Mouse (Mus musculus): ENCODE data around the gene Sv2b. TPM values are rescaled to one million over a fixed set of nuclear protein-coding genes. Genes with fewer than 3 reads are reported as not detected.
"Not testable (repeated sequence)": the region's sequence is repeated elsewhere in the genome, so short reads cannot be mapped to it uniquely, and the experiment has no call there.

Sv2b gene
- polyA plus RNA-seq, 1 experiment from 2014 or later: 0.69 TPM

- Histone ChIP-seq H3K36me3 (replicated peaks) (no peaks in the 10 kb centered on the region), H3K9me3 (no peaks in the 10 kb centered on the region)
- 91% methylated on average over 1 of the region's 1 CpGs for WGBS
Measured at GRCm38 (mm10) chr7:75236386-75236785, 72.7 kb downstream of the Sv2b start.

GRCm38 (mm10) chr7:75224206-75224605, 84.9 kb downstream of the Sv2b start:
- H3K27me3 ChIP-seq (replicated peaks; ENCODE audit: low read depth, poor library complexity, severe bottlenecking): no peaks in the 10 kb centered on the region
- no peaks in the 10 kb centered on the region for H3K36me3 ChIP-seq (replicated peaks)
- no peaks in the 10 kb centered on the region for H3K9me3 ChIP-seq
- 89% methylated on average over 4 of the region's 4 CpGs for WGBS
- H3K4me1 ChIP-seq: no peaks in the 10 kb centered on the region
- DNase-seq (ENCODE audit: low spot score): no peak
- no peak overlapping the region for H3K27ac ChIP-seq (replicated peaks)
- H3K4me3 ChIP-seq: no peak overlapping the region

More at GRCm38 (mm10) chr7:75236386-75236785, 72.7 kb downstream of the Sv2b start:
- Histone ChIP-seq H3K27ac (replicated peaks) (no peak overlapping the region), H3K4me1 (no peaks in the 10 kb centered on the region), H3K27me3 (replicated peaks; ENCODE audit: low read depth, poor library complexity, severe bottlenecking) (no peaks in the 10 kb centered on the region), H3K4me3 (no peak overlapping the region)
- DNase-seq (ENCODE audit: low spot score): no peak

- no peak overlapping the region for H3K27ac ChIP-seq (replicated peaks)
- no peaks in the 10 kb centered on the region for H3K9me3 ChIP-seq
- no peaks in the 10 kb centered on the region for H3K4me1 ChIP-seq
- no peak for DNase-seq (ENCODE audit: low spot score)
- no peaks in the 10 kb centered on the region for H3K36me3 ChIP-seq (replicated peaks)
- 74% methylated on average over 7 of the region's 7 CpGs for WGBS
- H3K27me3 ChIP-seq (replicated peaks; ENCODE audit: low read depth, poor library complexity, severe bottlenecking): no peaks in the 10 kb centered on the region
- no peak overlapping the region for H3K4me3 ChIP-seq
Measured at GRCm38 (mm10) chr7:75222704-75223431, 86.2 kb downstream of the Sv2b start.

GRCm38 (mm10) chr7:75220786-75221185, 88.3 kb downstream of the Sv2b start:
- Histone ChIP-seq H3K27me3 (replicated peaks; ENCODE audit: low read depth, poor library complexity, severe bottlenecking) (no peaks in the 10 kb centered on the region), H3K36me3 (replicated peaks) (no peaks in the 10 kb centered on the region), H3K4me3 (no peak overlapping the region), H3K4me1 (no peaks in the 10 kb centered on the region), H3K27ac (replicated peaks) (no peak overlapping the region), H3K9me3 (no peaks in the 10 kb centered on the region)
- no peak for DNase-seq (ENCODE audit: low spot score)
- WGBS: 26% methylated on average over 1 of the region's 1 CpGs

GRCm38 (mm10) chr7:75220296-75220695, 88.8 kb downstream of the Sv2b start:
- no peak for DNase-seq (ENCODE audit: low spot score)
- H3K4me3 ChIP-seq: no peak overlapping the region
- no peak overlapping the region for H3K27ac ChIP-seq (replicated peaks)
- no peaks in the 10 kb centered on the region for H3K36me3 ChIP-seq (replicated peaks)
- no peaks in the 10 kb centered on the region for H3K27me3 ChIP-seq (replicated peaks; ENCODE audit: low read depth, poor library complexity, severe bottlenecking)
- H3K9me3 ChIP-seq: no peaks in the 10 kb centered on the region
- H3K4me1 ChIP-seq: no peaks in the 10 kb centered on the region

- Histone ChIP-seq H3K4me1 (no peaks in the 10 kb centered on the region), H3K4me3 (no peak overlapping the region), H3K9me3 (no peaks in the 10 kb centered on the region), H3K27ac (replicated peaks) (no peak overlapping the region), H3K36me3 (replicated peaks) (no peaks in the 10 kb centered on the region), H3K27me3 (replicated peaks; ENCODE audit: low read depth, poor library complexity, severe bottlenecking) (no peaks in the 10 kb centered on the region)
- no peak for DNase-seq (ENCODE audit: low spot score)
- 87% methylated on average over 7 of the region's 7 CpGs for WGBS
Measured at GRCm38 (mm10) chr7:75216180-75216579, 92.9 kb downstream of the Sv2b start.

- no peak overlapping the region for H3K4me3 ChIP-seq
- no peaks in the 10 kb centered on the region for H3K9me3 ChIP-seq
- peaks cover 6% of the 10 kb centered on the region; the same call in 1 of the 2 replicates for H3K4me1 ChIP-seq
- 70% methylated on average over 4 of the region's 4 CpGs for WGBS
- H3K36me3 ChIP-seq (replicated peaks): no peaks in the 10 kb centered on the region
- no peak overlapping the region for H3K27ac ChIP-seq (replicated peaks)
- no peak for DNase-seq (ENCODE audit: low spot score)
- H3K27me3 ChIP-seq (replicated peaks; ENCODE audit: low read depth, poor library complexity, severe bottlenecking): no peaks in the 10 kb centered on the region
Measured at GRCm38 (mm10) chr7:75209221-75209641, 99.8 kb downstream of the Sv2b start.

- Histone ChIP-seq H3K27ac (replicated peaks) (no peak overlapping the region), H3K36me3 (replicated peaks) (no peaks in the 10 kb centered on the region), H3K27me3 (replicated peaks; ENCODE audit: low read depth, poor library complexity, severe bottlenecking) (no peaks in the 10 kb centered on the region), H3K4me3 (no peak overlapping the region), H3K9me3 (no peaks in the 10 kb centered on the region), H3K4me1 (peaks cover 6% of the 10 kb centered on the region; the same call in 1 of the 2 replicates)
- WGBS: 89% methylated on average over 3 of the region's 3 CpGs
- DNase-seq (ENCODE audit: low spot score): no peak
Measured at GRCm38 (mm10) chr7:75207965-75208644, 101.0 kb downstream of the Sv2b start.

- no peak for DNase-seq (ENCODE audit: low spot score)
- Histone ChIP-seq H3K27me3 (replicated peaks; ENCODE audit: low read depth, poor library complexity, severe bottlenecking) (no peaks in the 10 kb centered on the region), H3K4me1 (peaks cover 6% of the 10 kb centered on the region; the same call in 1 of the 2 replicates), H3K27ac (replicated peaks) (no peak overlapping the region), H3K4me3 (no peak overlapping the region), H3K36me3 (replicated peaks) (no peaks in the 10 kb centered on the region), H3K9me3 (no peaks in the 10 kb centered on the region)
- 88% methylated on average over 3 of the region's 3 CpGs for WGBS
Measured at GRCm38 (mm10) chr7:75206671-75207070, 102.4 kb downstream of the Sv2b start.

- H3K27ac ChIP-seq (replicated peaks): no peak overlapping the region
- H3K4me1 ChIP-seq: peaks cover 6% of the 10 kb centered on the region; the same call in 1 of the 2 replicates
- H3K27me3 ChIP-seq (replicated peaks; ENCODE audit: low read depth, poor library complexity, severe bottlenecking): no peaks in the 10 kb centered on the region
- no peak for DNase-seq (ENCODE audit: low spot score)
- H3K36me3 ChIP-seq (replicated peaks): no peaks in the 10 kb centered on the region
- WGBS: 82% methylated on average over 3 of the region's 3 CpGs
- H3K9me3 ChIP-seq: no peaks in the 10 kb centered on the region
- no peak overlapping the region for H3K4me3 ChIP-seq
Measured at GRCm38 (mm10) chr7:75205386-75205785, 103.7 kb downstream of the Sv2b start.

GRCm38 (mm10) chr7:75194919-75195230, 114.2 kb downstream of the Sv2b start:
- H3K9me3 ChIP-seq; H3K27ac ChIP-seq (replicated peaks); DNase-seq (ENCODE audit: low spot score); H3K27me3 ChIP-seq (replicated peaks; ENCODE audit: low read depth, poor library complexity, severe bottlenecking); H3K4me3 ChIP-seq; H3K36me3 ChIP-seq (replicated peaks); H3K4me1 ChIP-seq: not testable (repeated sequence)
- 93% methylated on average over 1 of the region's 1 CpGs for WGBS

GRCm38 (mm10) chr7:75194158-75194918, 114.7 kb downstream of the Sv2b start:
- no peaks in the 10 kb centered on the region for H3K4me1 ChIP-seq
- H3K36me3 ChIP-seq (replicated peaks): no peaks in the 10 kb centered on the region
- DNase-seq (ENCODE audit: low spot score): no peak
- no peak overlapping the region for H3K4me3 ChIP-seq
- H3K27me3 ChIP-seq (replicated peaks; ENCODE audit: low read depth, poor library complexity, severe bottlenecking): no peaks in the 10 kb centered on the region
- 93% methylated on average over 4 of the region's 4 CpGs for WGBS
- no peaks in the 10 kb centered on the region for H3K9me3 ChIP-seq
- H3K27ac ChIP-seq (replicated peaks): no peak overlapping the region
